Mouse (Mus musculus) forebrain, postnatal 0 days (tissue): ENCODE results near the gene Cabp4. TPM values are rescaled to one million over a fixed set of nuclear protein-coding genes. Genes with fewer than 3 reads are reported as not detected.

Experiments
- ATAC-seq: fragments of 200-750 bp; cut with Nextera tagmentation; 2 replicates; pipeline ENCODE4 v1.8.0; 2017; ENCODE audit warnings: mild to moderate bottlenecking, moderate library complexity
- DNase-seq: peaks from one replicate; pipeline ENCODE4 v3.0.0-alpha.2; 2015
- H3K27ac ChIP-seq: fragments of 300-500 bp; sonication (generic); 2 replicates; pipeline ENCODE4 v1.5.1; 2014; ENCODE audit warnings: low read depth, mild to moderate bottlenecking, antibody characterized with exemption, low read length, moderate library complexity, mixed read lengths
- H3K27me3 ChIP-seq: fragments of 300-500 bp; sonication (generic); 2 replicates; pipeline ENCODE4 v1.6.1; 2014; ENCODE audit warnings: mild to moderate bottlenecking, low read length, mixed read lengths; ENCODE audit not compliant: insufficient read depth
- H3K36me3 ChIP-seq: fragments of 300-500 bp; sonication (generic); 2 replicates; pipeline ENCODE4 v1.6.1; 2014; ENCODE audit warnings: mild to moderate bottlenecking, moderate library complexity; ENCODE audit not compliant: insufficient read depth
- H3K4me1 ChIP-seq: fragments of 300-500 bp; sonication (generic); 2 replicates; pipeline ENCODE4 v1.6.1; 2014; ENCODE audit warnings: antibody characterized with exemption; ENCODE audit not compliant: insufficient read depth
- H3K4me2 ChIP-seq: fragments of 300-500 bp; sonication (generic); 2 replicates; pipeline ENCODE4 v1.6.1; 2014; ENCODE audit warnings: low read depth, mild to moderate bottlenecking, moderate library complexity
- H3K4me3 ChIP-seq: fragments of 300-500 bp; sonication (generic); 2 replicates; pipeline ENCODE4 v1.5.1; 2014; ENCODE audit warnings: low read depth, low read length, mixed read lengths
- H3K9ac ChIP-seq: fragments of 300-500 bp; sonication (generic); 2 replicates; pipeline ENCODE4 v1.6.1; 2014; ENCODE audit warnings: mild to moderate bottlenecking
- H3K9me3 ChIP-seq: fragments of 300-500 bp; sonication (generic); 2 replicates; pipeline ENCODE4 v1.6.1; 2016; ENCODE audit warnings: low read length
- CTCF ChIP-seq: sonication (generic); IDR thresholded peaks from 2 replicates; pipeline ENCODE4 v1.5.1; 2016; ENCODE audit warnings: antibody characterized with exemption, control low read depth, low read depth
- WGBS: fragments of 180-500 bp; shearing (Covaris S2); extraction: QIAGEN DNeasy Blood & Tissue Kit; methylation state at CpG from one replicate; pipeline ENCODE4 v1.1.7; 2014; 5-methylcytosine and 5-hydroxymethylcytosine counted together
- polyA plus RNA-seq: library from polyadenylated mRNA; unstranded; fragments of >200 nt; fragmentation: Nextera tagmentation; extraction: Ambion mirVana; gene quantifications from 2 replicates; pipeline ENCODE4 v1.2.1, GENCODE M21; 2015
- total RNA-seq: library from RNA; depleted of rRNA; stranded (reverse); fragments of >200 nt; gene quantifications from 2 replicates; pipeline ENCODE4 v1.2.3, GENCODE M21; 2014

The Cabp4 gene
- total and polyA plus RNA-seq, 2 experiments from 2014 or later: 0.08 TPM; not detected in 1

DNA sequence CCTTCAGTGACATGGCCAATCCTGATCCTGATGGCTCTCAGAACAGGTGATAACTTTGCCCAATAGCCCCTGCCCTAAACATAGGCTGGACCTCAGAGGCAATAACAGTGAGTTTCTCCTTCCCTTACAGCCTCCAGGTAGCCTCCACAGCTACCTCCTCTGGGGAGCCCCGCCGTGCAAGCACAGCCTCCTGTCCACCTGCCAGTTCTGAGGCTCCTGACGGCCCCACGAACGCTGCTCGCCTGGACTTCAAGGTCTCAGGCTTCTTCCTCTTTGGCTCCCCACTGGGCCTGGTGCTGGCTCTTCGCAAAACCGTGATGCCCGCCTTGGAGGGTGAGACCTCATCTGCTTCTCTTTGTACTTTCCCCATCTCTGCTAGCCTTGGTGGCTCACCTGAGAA lies 35.3 kb downstream of the Cabp4 start:
- H3K4me1 ChIP-seq: no peaks in the 10 kb centered on the region
- no peak overlapping the region for H3K4me3 ChIP-seq
- 91% methylated on average over 9 of the region's 9 CpGs for WGBS
- ATAC-seq (no peak), DNase-seq (no peak)
- peaks cover 66% of the 10 kb centered on the region for H3K36me3 ChIP-seq
- no peak for TF ChIP-seq CTCF
- no peaks in the 10 kb centered on the region for H3K27me3 ChIP-seq
- no peak overlapping the region for H3K4me2 ChIP-seq
- no peak overlapping the region for H3K27ac ChIP-seq
- no peaks in the 10 kb centered on the region for H3K9me3 ChIP-seq
- no peak overlapping the region for H3K9ac ChIP-seq

DNA sequence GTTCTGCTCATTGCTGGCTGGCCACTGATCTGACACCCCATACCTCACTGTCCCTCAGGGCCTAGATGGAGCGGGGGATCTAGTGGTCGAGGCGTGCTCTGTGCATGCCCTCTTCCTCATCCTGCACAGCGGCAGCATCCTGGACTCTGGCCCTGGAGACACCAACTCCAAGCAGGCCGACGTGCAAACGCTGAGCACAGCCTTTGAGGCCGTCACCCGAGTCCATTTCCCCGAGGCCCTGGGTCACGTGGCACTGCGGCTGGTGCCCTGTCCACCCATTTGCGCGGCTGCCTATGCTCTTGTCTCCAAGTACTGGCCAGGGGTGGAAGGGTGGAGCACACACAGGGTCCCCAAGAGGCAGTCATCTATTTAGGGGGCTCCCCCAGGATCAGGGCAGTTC lies 37.2 kb downstream of the Cabp4 start:
- Histone ChIP-seq H3K4me3 (no peak overlapping the region), H3K4me1 (no peaks in the 10 kb centered on the region), H3K27ac (no peak overlapping the region), H3K36me3 (peaks cover 56% of the 10 kb centered on the region), H3K9me3 (no peaks in the 10 kb centered on the region), H3K9ac (no peak overlapping the region), H3K4me2 (no peak overlapping the region), H3K27me3 (no peaks in the 10 kb centered on the region)
- WGBS: 93% methylated on average over 14 of the region's 14 CpGs
- DNase-seq (no peak), ATAC-seq (no peak)
- TF ChIP-seq CTCF: no peak

DNA sequence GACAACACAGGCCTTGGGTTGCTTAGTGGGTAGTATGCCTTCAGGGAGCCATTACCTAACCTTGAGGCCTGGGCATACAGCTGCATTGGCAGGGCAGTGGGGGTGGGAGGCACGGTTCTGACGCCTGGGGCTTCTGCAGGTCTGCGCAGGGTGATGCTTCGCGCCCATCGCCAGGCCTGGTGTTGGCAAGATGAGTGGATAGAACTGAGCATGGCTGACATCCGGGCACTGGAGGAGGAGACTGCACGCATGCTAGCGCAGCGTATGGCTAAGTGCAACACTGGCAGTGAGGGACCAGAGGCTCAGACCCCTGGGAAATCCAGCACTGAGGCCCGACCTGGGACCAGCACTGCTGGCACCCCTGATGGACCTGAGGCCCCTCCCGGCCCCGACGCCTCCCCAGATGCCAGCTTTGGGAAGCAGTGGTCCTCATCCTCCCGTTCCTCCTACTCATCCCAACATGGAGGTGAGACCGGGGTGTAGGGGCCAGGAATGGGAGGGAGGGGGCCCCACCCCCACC lies 39.1 kb downstream of the Cabp4 start:
- no peak overlapping the region for H3K27ac ChIP-seq
- TF ChIP-seq CTCF: no peak
- H3K4me2 ChIP-seq: no peak overlapping the region
- H3K4me3 ChIP-seq: no peak overlapping the region
- H3K9ac ChIP-seq: no peak overlapping the region
- DNase-seq: no peak
- no peak for ATAC-seq
- H3K27me3 ChIP-seq: no peaks in the 10 kb centered on the region
- H3K36me3 ChIP-seq: peaks cover 44% of the 10 kb centered on the region
- no peaks in the 10 kb centered on the region for H3K9me3 ChIP-seq
- 0 out of 2 replicates have a peak, but pooled peaks cover 7% of the 10 kb centered on the region for H3K4me1 ChIP-seq
- 94% methylated on average over 16 of the region's 16 CpGs for WGBS

DNA sequence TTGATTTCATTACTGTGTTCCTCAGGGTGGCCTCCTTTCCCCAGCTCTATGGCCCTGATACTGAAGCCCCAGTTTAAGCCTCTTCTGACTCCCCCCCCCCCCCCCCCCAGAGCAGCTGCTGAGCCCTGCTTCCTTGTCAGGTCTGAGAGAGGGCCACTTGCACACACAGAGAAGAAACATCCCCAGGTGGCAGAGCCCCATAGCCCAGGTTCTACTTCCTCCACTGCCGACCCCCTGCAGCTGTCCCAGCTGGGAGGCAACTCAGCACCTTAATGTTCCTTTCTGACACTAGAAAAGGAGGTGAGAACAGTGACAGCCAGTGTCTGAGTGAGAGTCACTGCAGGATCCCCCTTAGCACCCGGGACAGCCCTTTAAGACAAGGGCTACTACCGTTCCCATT lies 40.0 kb downstream of the Cabp4 start:
- Histone ChIP-seq H3K4me3 (no peak overlapping the region), H3K27ac (no peak overlapping the region), H3K4me2 (no peak overlapping the region), H3K9ac (no peak overlapping the region), H3K27me3 (no peaks in the 10 kb centered on the region), H3K36me3 (peaks cover 44% of the 10 kb centered on the region), H3K9me3 (no peaks in the 10 kb centered on the region), H3K4me1 (0 out of 2 replicates have a peak, but pooled peaks cover 7% of the 10 kb centered on the region)
- ATAC-seq (no peak), DNase-seq (no peak)
- TF ChIP-seq CTCF: no peak
- WGBS: 87% methylated on average over 3 of the region's 3 CpGs

DNA sequence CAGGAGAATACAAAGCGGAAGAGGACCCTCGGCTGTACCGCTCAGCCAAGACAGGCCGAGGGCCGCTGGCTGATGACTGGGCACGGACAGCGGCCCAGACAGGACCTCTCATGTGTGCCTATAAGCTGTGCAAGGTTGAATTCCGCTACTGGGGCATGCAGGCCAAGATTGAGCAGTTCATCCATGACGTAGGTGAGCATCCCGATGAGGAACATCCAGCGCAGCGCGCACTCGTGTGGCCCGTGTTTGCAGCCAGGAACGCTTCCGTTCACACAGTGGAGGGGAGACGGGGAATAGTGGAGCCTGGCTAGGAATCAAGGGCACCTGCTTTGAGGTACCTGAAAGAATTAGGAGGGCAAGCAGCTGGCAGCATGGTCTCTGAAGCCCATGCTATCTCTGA lies 40.5 kb downstream of the Cabp4 start:
- H3K9ac ChIP-seq: no peak overlapping the region
- WGBS: 95% methylated on average over 18 of the region's 18 CpGs

DNA sequence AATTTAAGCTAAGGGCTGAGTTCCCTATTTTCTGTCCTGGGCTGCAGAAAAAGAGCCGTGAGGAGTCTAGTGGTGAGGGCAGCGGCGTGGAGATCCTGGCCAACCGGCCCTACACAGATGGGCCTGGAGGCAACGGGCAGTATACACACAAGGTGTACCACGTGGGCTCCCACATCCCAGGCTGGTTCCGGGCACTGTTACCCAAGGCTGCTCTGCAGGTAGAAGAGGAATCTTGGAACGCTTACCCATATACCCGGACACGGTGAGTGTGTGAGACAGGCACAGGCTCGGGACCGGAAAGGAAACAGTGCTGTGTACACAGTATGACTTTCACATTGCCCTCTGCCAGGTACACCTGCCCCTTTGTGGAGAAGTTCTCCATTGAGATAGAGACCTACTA lies 41.2 kb downstream of the Cabp4 start:
- ATAC-seq (no peak), DNase-seq (no peak)
- Histone ChIP-seq H3K4me1 (0 out of 2 replicates have a peak, but pooled peaks cover 7% of the 10 kb centered on the region), H3K36me3 (peaks cover 34% of the 10 kb centered on the region), H3K9ac (no peak overlapping the region), H3K27me3 (no peaks in the 10 kb centered on the region), H3K9me3 (no peaks in the 10 kb centered on the region), H3K4me2 (no peak overlapping the region), H3K4me3 (no peak overlapping the region), H3K27ac (no peak overlapping the region)
- WGBS: 96% methylated on average over 12 of the region's 12 CpGs
- no peak for TF ChIP-seq CTCF

More for the DNA sequence above, 40.5 kb downstream of the Cabp4 start:
- no peak for TF ChIP-seq CTCF
- Histone ChIP-seq H3K27ac (no peak overlapping the region), H3K4me3 (no peak overlapping the region), H3K4me1 (0 out of 2 replicates have a peak, but pooled peaks cover 7% of the 10 kb centered on the region), H3K4me2 (no peak overlapping the region), H3K9me3 (no peaks in the 10 kb centered on the region), H3K27me3 (no peaks in the 10 kb centered on the region), H3K36me3 (peaks cover 41% of the 10 kb centered on the region)
- no peak for DNase-seq
- no peak for ATAC-seq

DNA sequence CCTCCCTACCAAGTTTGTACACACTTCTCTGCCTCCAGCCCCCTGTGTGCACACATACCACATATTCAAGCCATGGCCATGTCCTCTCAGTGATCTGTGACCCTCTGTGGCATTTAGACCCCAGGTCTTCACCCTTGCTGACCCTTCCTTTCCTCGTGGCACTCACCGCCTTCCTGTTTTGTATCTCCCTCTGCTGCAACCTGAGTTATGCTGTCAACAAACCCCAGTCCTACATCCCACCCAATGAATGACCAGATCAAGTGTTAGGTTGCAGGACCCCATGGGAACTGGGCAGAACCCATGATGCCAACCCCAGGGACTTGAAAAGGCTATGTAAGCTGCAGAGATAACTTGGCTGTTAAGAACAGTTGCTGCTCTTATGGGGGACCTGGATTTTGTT lies 41.8 kb downstream of the Cabp4 start:
- whole genome bisulfite sequencing: 91% methylated on average over 2 of the region's 2 CpGs
- DNase-seq (no peak), ATAC-seq (no peak)
- H3K27ac ChIP-seq: no peak overlapping the region
- no peak overlapping the region for H3K9ac ChIP-seq
- no peak overlapping the region; the same call in 1 of the 2 replicates for H3K4me3 ChIP-seq
- H3K27me3 ChIP-seq: no peaks in the 10 kb centered on the region
- peaks cover 30% of the 10 kb centered on the region for H3K36me3 ChIP-seq
- no peaks in the 10 kb centered on the region for H3K9me3 ChIP-seq
- no peak for TF ChIP-seq CTCF
- peak overlapping the region; percentile 76; the same call in 1 of the 2 replicates for H3K4me2 ChIP-seq
- 0 out of 2 replicates have a peak, but pooled peaks cover 7% of the 10 kb centered on the region for H3K4me1 ChIP-seq
